Mouse (Mus musculus): Measurements from ENCODE around the gene Sigirr. TPM values are rescaled to one million over a fixed set of nuclear protein-coding genes. Genes with fewer than 3 reads are reported as not detected.
A peak's percentile ranks its signal among the peaks of the same experiment; 100 is the strongest.

Sigirr gene
- polyA plus RNA-seq (2012; rRNA removed) = 13.8 and 15.0 TPM in 2 replicates

DNA sequence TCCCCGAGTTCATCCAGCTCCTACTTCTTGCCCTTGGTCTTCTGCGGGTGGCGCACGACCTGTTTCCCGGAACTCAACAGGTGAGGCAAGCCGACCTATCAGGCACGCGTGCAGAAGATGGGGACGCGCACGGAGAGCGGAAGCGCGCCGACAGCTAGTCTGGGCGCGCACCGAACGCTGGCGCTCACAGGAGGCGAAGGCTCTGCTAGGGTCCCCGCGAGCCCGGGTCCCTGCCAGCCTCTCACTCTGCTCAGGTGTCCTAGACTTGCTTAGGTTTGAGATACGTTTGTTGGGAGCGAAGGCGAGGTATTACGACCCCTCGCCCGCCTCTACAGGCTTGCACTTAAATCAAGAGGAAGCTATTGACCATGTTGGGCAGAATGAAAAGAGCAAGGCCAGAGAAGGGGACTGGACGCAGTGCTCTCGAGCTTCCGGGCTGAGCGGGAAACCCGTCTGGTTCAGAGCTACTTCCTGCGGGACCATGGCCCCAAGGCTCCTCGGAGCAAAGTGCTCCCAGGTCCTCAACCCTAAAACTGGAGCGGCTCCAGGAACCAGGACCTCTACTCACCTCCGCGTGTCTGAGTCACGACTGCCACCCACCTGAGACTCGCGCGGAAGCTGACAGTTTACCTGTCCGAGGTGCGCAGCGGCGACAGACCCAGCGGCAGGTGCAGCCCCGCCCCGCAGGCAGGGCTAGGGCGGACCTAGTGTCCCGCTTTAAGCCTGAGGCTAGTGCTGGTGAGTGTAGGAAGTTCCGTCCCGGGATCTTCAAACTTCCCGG is at the start of gene Sigirr:
Sigirr (minus strand) TSS at position 662 of the 781 bp plus-strand sequence.
- peak; percentile 42 for DNase-seq (ENCODE audit: low spot score)

DNA sequence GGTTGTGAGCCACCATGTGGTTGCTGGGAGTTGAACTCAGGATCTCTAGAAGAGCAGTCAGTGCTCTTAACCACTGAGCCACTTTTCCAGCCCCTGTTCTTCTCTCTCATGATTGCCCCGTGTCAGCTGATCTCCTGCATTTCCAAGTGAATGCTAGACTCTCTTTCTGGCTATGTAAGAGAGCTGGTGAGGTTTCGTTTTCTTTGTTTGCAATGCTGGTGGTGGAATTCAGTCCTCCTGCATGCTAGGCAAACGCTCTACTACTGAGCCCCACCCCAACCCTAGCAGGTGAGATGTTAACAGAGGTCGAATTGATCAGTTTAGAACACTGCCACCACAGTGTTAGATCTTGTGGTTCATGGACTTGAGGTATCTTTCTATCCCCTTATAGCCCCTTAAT is 48.3 kb upstream of the Sigirr start:
- no peak for DNase-seq (ENCODE audit: low spot score)

- DNase-seq (ENCODE audit: low spot score) = no peak
Measured at GRCm38 (mm10) chr7:141147044-141147443, 46.7 kb upstream of the Sigirr start.

DNA sequence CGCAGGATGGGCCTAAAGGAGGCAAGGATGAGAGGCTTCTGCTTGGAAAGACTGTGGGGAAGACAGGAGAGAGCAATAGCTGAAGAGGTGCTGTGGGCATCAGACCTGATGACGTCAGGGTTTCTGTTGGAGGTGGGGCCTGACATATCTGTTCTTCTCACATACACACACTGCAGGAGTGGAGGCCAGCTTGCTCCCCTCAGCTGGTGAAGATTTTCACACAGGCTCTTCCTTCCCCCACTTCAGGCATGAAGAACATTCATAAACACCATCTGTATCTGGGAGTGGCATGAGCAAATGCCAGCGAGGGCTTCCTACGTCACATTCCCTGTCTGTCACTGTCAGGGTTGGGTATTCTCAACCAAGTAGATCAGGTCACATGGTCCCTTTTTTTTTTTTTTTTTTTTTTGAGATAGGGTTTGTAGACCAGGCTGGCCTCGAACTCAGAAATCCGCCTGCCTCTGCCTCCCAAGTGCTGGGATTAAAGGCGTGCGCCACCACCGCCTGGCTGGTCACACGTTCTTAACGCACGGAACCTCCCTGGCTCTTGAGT is 45.7 kb upstream of the Sigirr start:
- DNase-seq (ENCODE audit: low spot score) = no peak

GRCm38 (mm10) chr7:141145403-141145802 is 45.0 kb upstream of the Sigirr start:
- no peak for DNase-seq (ENCODE audit: low spot score)

DNA sequence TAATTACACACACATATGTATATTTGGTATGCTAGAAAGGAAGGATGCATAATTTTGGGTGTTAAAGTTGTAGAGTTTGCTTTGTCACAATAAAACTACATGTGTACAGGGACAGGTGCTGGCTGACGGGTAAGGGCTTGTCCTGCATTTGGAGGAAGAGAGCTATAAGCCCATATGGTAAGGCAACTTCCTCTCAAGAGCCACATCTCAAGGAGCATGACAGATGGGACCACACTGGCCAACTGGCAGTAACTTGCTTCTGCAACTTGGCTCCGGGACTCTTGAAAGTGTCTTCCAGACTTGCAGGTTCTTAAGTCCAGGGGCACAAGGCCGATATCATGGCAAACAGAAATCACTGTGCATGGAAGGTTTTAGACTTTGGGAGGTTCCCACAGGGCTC is 44.3 kb upstream of the Sigirr start:
- no peak for DNase-seq (ENCODE audit: low spot score)

- no peak for DNase-seq (ENCODE audit: low spot score)
Measured at GRCm38 (mm10) chr7:141143861-141144260, 43.5 kb upstream of the Sigirr start.

GRCm38 (mm10) chr7:141143112-141143511 is 42.7 kb upstream of the Sigirr start:
- no peak for DNase-seq (ENCODE audit: low spot score)

DNA sequence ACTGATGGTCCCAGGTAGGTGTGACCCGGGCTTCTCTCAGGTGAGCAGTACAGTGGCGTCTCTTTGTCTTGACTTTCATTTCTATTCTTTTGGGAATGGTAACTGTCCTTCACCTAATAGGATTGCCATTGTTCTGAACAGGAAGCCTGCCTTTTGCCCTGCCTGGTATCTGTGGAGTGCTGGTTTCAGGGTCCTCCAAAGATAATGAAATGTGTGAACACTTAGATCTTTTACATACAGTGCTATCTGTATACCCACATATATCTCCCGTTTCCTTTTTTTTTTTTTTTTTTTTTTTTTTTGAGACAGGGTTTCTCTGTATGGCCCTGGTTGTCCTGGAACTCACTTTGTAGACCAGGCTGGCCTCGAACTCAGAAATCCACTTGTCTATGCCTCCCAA is 41.0 kb upstream of the Sigirr start:
- DNase-seq (ENCODE audit: low spot score) = no peak

GRCm38 (mm10) chr7:141131904-141132755 is 31.8 kb upstream of the Sigirr start:
- DNase-seq (ENCODE audit: low spot score) = no peak

GRCm38 (mm10) chr7:141131024-141131820 is 30.9 kb upstream of the Sigirr start:
- peak; percentile 73 for DNase-seq (ENCODE audit: low spot score)

DNA sequence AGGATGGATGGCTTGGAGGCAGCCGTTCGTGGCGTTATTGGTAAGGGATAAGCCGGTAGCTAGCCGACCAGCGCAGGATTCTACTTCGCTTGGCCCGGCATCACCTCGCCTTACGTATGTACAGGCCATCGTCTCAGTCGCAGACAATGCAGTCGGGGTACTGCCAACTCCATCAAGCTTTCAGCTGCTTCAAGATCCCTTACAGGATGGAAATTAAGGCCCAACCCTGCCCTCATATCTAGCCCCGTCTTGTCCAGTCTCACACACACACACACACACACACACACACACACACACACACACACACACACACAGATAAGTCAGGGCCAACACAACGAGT is 23.1 kb upstream of the Sigirr start:
- DNase-seq (ENCODE audit: low spot score) = no peak

DNA sequence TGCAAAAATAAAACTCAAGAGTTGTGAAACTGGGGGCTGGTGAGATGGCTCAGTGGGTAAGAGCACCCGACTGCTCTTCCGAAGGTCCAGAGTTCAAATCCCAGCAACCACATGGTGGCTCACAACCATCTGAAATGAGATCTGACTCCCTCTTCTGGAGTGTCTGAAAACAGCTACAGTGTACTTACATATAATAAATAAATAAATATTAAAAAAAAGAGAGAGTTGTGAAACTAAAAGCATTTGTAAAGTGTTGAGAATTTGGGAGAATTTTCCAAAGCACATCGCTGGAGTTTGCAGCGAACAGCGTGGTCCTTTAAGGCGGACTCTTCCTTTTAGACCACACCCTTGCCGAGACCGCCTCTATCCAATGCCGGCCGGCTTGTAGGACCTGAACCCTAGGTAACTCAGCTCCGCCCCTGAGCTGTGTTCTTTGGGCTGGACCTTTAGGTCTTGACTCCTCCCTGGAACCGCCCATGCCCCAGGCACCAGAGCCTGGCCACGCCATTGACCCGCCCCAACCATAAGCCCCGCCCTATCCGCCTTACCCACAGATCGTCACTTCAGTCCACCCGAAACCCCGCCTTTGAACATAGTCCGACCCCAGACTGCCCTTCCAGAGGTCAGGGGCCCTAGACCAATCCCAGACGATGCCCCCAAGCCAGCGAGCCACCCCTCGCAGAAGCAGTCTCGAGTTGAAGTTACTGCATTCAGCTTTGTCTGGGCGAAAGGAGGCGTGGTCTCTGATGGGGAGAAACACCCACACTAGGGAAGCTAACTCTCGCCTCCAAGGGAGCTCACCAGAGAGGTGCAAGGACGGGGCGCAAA is 22.5 kb upstream of the Sigirr start:
- peak; percentile 81 for DNase-seq (ENCODE audit: low spot score)

DNA sequence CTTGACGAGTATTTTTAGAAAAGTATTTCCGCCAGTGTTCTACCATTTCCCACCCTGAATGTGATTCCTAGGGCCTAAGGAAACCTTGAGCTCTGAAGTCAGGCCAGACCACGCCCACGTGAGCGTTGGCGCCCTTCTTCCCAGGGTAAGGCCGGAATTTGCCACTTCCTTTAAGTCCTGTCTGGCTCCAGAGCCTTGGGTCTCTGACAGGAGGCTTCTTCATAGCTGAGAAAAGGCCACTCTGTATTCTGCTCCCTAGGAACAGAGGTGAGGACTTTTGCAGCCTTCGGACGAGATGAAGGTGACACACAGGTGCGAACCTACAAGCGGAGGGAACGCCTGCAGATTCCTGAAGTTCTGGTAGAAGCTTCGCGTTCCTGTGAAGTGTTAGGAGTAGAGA is 21.9 kb upstream of the Sigirr start, which contains the start of gene Ptdss2:
Ptdss2 (plus strand) TSS at position 138 of the 400 bp plus-strand sequence.
- DNase-seq (ENCODE audit: low spot score) = no peak

DNA sequence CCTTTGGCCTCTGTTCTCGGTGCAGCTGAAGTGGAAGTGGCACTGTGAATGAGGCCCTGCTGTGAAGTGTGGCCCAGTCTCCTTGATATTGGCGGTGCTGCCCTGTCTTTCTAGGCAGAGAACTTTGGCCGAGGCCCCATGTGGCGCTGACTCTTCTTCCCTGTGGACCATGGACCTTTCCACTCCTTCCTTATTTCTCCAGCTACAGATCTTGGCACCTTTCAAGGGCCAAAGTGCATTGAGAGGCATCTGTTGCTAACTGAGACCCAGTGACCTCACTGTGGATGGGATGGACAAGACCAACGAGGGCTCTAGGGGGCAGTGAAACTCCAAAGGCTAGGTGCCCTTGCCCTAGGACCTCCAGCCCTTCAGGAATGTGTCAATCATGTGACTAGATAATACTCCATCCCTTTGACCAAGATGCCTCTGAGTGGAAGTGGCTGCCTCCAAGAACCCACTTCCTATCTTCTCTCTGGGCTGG is 20.7 kb upstream of the Sigirr start:
- DNase-seq (ENCODE audit: low spot score) = no peak

- DNase-seq (ENCODE audit: low spot score) = no peak
Measured at GRCm38 (mm10) chr7:141120605-141121004, 20.2 kb upstream of the Sigirr start.

DNA sequence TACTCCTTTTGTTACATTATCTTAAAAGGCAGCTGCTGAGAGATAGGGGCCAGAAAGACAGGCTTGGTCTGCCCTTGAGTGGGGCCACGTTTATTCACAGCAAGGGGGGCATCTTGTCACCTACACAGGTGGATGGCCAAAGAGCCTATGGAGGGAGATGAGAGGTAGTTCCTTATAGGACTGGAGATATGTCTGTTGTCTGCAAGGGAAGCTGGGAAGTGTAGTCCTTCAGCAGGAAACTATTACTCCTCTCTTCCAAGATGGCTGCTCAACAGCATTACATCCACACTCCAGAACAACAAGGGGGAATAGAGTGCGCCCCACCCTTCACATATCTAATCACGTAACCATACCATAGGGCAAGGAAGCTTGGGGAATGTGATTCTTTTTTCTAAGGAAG is 19.1 kb upstream of the Sigirr start:
- no peak for DNase-seq (ENCODE audit: low spot score)

DNA sequence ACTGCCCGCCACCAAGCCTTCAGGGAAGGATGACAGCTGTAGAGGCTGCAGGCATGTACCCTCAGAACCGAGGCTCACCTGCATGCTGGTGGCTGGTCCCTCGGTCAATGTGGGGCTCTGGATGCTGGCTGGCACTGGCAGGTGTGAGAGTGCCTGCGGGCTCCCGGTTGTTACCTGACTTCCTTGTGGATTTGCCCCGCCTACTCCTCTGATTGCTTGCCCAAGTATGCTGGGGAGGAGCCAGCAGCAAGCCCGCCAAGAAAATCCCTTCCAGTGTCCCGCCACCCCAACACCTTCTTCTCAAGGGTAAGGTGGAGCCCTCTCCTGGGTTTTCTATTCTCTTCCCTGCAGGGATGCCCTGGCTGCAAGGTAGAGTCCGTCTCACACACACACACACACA is 17.3 kb upstream of the Sigirr start, which contains the start of gene Ano9:
Ano9 (minus strand) TSS at position 171 of the 400 bp plus-strand sequence.
- no peak for DNase-seq (ENCODE audit: low spot score)

DNA sequence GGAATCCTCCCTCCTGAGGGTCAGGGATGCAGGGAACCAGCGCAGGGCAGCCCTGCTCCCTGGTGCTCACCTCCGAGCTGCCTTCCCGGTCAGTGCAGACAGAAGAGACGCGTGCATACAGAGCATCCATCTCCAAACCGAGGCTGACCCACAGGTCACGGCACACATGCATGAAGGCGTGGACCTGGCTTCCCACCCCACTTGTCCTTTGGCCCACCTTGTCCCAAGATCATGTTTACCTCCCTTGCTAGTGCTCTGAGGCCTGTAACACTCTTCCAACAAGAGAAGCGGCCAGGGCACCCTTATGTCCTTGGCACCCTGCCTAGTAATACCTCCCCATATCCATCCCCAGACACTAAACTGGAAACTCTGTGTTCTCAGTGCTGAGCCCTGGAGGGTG is 15.5 kb upstream of the Sigirr start:
- no peak for DNase-seq (ENCODE audit: low spot score)

- no peak for DNase-seq (ENCODE audit: low spot score)
Measured at GRCm38 (mm10) chr7:141103161-141103560, 2.8 kb upstream of the Sigirr start.

DNA sequence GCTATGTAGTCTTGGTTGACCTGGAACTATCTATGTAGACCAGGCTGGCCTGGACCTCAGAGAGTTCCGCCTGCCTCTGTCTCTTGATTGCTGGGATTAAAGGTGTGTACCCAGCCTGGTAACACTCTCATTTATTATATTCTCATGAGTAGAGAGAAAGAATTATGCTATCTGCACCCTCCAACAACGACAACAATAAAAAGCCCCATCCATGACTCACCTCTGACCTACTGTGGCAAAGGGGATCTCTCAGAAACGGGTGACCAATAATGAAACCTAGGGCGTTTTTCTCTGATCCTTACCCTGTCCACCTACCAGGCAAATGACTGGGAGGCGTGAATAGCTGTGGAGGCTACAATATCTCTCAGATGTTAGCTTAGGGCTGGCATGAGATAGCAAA is 3.2 kb downstream of the Sigirr start:
- no peak for DNase-seq (ENCODE audit: low spot score)

All from urinary bladder, adult 2 months (tissue).